Comparison of ENCODE assay signal across 8 mouse cellular contexts in genomic region chr1:181255891-181256688, GRCm38 (mm10). TPM values are rescaled to one million over a fixed set of nuclear protein-coding genes. Genes with fewer than 3 reads are reported as not detected.
DNase-seq lines count a peak whose midpoint lies in the region; ATAC-seq and TF ChIP-seq lines count a peak whose summit lies in the region.

No protein-coding gene starts in this region.

- no peaks in the 10 kb centered on the region for H3K36me3 ChIP-seq in hindbrain, embryonic 15.5 days
- no peaks in the 10 kb centered on the region for H3K36me3 ChIP-seq in limb, embryonic 14.5 days (ENCODE audit: control insufficient read depth, insufficient read depth, low read length)
- no peaks in the 10 kb centered on the region for H3K36me3 ChIP-seq in midbrain, embryonic 13.5 days

- H3K9me3 ChIP-seq in hindbrain, embryonic 15.5 days, result no peaks in the 10 kb centered on the region
- H3K9me3 ChIP-seq in limb, embryonic 14.5 days (ENCODE audit: control insufficient read depth, low read length), result no peaks in the 10 kb centered on the region
- no peaks in the 10 kb centered on the region for H3K9me3 ChIP-seq in midbrain, embryonic 13.5 days

- no peak for TF ChIP-seq POLR2A in limb, embryonic 14.5 days (IDR thresholded peaks at IDR 0.05; ENCODE audit: borderline replicate concordance, extremely low read depth, insufficient read depth, insufficient read length)

- no peak for ATAC-seq in CD4-positive, CD25-positive, alpha-beta regulatory T cell, adult 4 months
- peak; percentile 74 for ATAC-seq in hindbrain, embryonic 15.5 days (ENCODE audit: low FRiP score, low read depth)
- peak; percentile 63 for ATAC-seq in limb, embryonic 14.5 days (ENCODE audit: low FRiP score, low read depth)
- peak; percentile 77 for ATAC-seq in midbrain, embryonic 13.5 days

- H3K4me2 ChIP-seq in hindbrain, embryonic 15.5 days, result peak overlapping the region; percentile 63
- H3K4me2 ChIP-seq in limb, embryonic 14.5 days (replicated peaks; ENCODE audit: low read depth, low read length, severe bottlenecking), result peak overlapping the region; percentile 69
- H3K4me2 ChIP-seq in midbrain, embryonic 13.5 days (replicated peaks), result peak overlapping the region; percentile 79

- peaks cover 17% of the 10 kb centered on the region for H3K4me1 ChIP-seq in hindbrain, embryonic 15.5 days (replicated peaks)
- peaks cover 27% of the 10 kb centered on the region for H3K4me1 ChIP-seq in limb, embryonic 14.5 days (ENCODE audit: control insufficient read depth, insufficient read depth, low read length)
- H3K4me1 ChIP-seq in midbrain, embryonic 13.5 days (replicated peaks), result peaks cover 29% of the 10 kb centered on the region

- DNase-seq in CD4-positive, CD25-positive, alpha-beta regulatory T cell, adult 2 months (ENCODE audit: low read depth, low spot score), result peak; percentile 70
- peak; percentile 52 to 66 for DNase-seq in cerebellum, postnatal 14 days
- peak; percentile 16 to 21 for DNase-seq in frontal cortex, postnatal 14 days (ENCODE audit: low spot score in 2 of 2)
- DNase-seq in limb, embryonic 14.5 days (ENCODE audit: low spot score), result peak; percentile 48
- peak; percentile 63 to 73 for DNase-seq in spleen, postnatal 36 days (ENCODE audit: low spot score in 2 of 2)

- H3K4me3 ChIP-seq in hindbrain, embryonic 15.5 days, result peak overlapping the region; percentile 31
- H3K4me3 ChIP-seq in limb, embryonic 14.5 days (replicated peaks; ENCODE audit: low read length), result peak overlapping the region; percentile 36
- H3K4me3 ChIP-seq in midbrain, embryonic 13.5 days (replicated peaks), result peak overlapping the region; percentile 38

- peak overlapping the region; percentile 4; the same call in 1 of the 2 replicates for H3K9ac ChIP-seq in hindbrain, embryonic 15.5 days
- peak overlapping the region; percentile 48; the same call in 1 of the 2 replicates for H3K9ac ChIP-seq in limb, embryonic 14.5 days (ENCODE audit: low read depth, low read length, severe bottlenecking)
- H3K9ac ChIP-seq in midbrain, embryonic 13.5 days (replicated peaks), result peak overlapping the region; percentile 45

- H3K27me3 ChIP-seq in hindbrain, embryonic 15.5 days, result no peaks in the 10 kb centered on the region
- H3K27me3 ChIP-seq in limb, embryonic 14.5 days (ENCODE audit: control insufficient read depth, insufficient read depth, low read length), result no peaks in the 10 kb centered on the region; the same call in 1 of the 2 replicates
- 0 out of 2 replicates have a peak, but pooled peaks cover 10% of the 10 kb centered on the region for H3K27me3 ChIP-seq in midbrain, embryonic 13.5 days

- H3K27ac ChIP-seq in hindbrain, embryonic 15.5 days (replicated peaks), result peak overlapping the region; percentile 35; the same call in 1 of the 2 replicates
- H3K27ac ChIP-seq in limb, embryonic 14.5 days (replicated peaks; ENCODE audit: low read depth, low read length), result 0 out of 2 replicates have a peak overlapping the region, but pooled peaks have one; percentile 9
- 0 out of 2 replicates have a peak overlapping the region, but pooled peaks have one; percentile 39 for H3K27ac ChIP-seq in midbrain, embryonic 13.5 days

- WGBS in hindbrain, embryonic 15.5 days, result 5% methylated on average over 20 of the region's 20 CpGs
- 5% methylated on average over 20 of the region's 20 CpGs for WGBS in limb, embryonic 14.5 days
- WGBS in midbrain, embryonic 13.5 days, result 5% methylated on average over 20 of the region's 20 CpGs

RNA-seq across cellular contexts. Expression of gene Wdr26, which starts 44.3 kb away (rescaled TPM):
- polyA plus RNA-seq in CD4-positive, CD25-positive, alpha-beta regulatory T cell, adult 4 months (2017; shearing (Covaris generic)), result 10 to 100 TPM; 34.7 to 40.9 TPM
- 33.8 and 34.5 TPM in 2 replicates for polyA plus RNA-seq in hindbrain, embryonic 15.5 days (2015; fragmentation: Nextera tagmentation; extraction: Ambion mirVana)
- 57.9 and 58.7 TPM in 2 replicates for polyA plus RNA-seq in limb, embryonic 14.5 days (2012; rRNA removed)
- 45.4 and 50.2 TPM in 2 replicates for polyA plus RNA-seq in limb, embryonic 14.5 days (2014; fragmentation: Nextera tagmentation; extraction: Ambion mirVana)
- 47.2 and 51.7 TPM in 2 replicates for polyA plus RNA-seq in midbrain, embryonic 13.5 days (2015; fragmentation: Nextera tagmentation; extraction: Ambion mirVana)

Comparison
In these comparisons a context has a peak if more than half of its experiments do, and no peak if none do; other contexts are left out.
1. DNase-seq: peak in every context shown above with its lines; median percentile 70 in CD4-positive, CD25-positive, alpha-beta regulatory T cell, adult 2 months; 68 in spleen, postnatal 36 days; 59 in cerebellum, postnatal 14 days; 48 in limb, embryonic 14.5 days; 18 in frontal cortex, postnatal 14 days.